Mouse (Mus musculus): ENCODE data around the gene C1qc.

- TF ChIP-seq CTCF (IDR thresholded peaks at IDR 0.05; ENCODE audit: extremely low read depth, insufficient read length, insufficient replicate concordance, low read depth, low read length) (no peak), POLR2A (IDR thresholded peaks at IDR 0.05; ENCODE audit: low read depth, low read length) (no peak)
Observed at GRCm38 (mm10) chr4:136892811-136893210, at the start of gene C1qc.

Measured in small intestine, adult 2 months (tissue).